Mouse (Mus musculus) common myeloid progenitor, adult 5-6 weeks (primary cell): ENCODE results near the gene Carm1. TPM values are rescaled to one million over a fixed set of nuclear protein-coding genes. Genes with fewer than 3 reads are reported as not detected.
"Not testable (repeated sequence)": the region's sequence is repeated elsewhere in the genome, so short reads cannot be mapped to it uniquely, and the experiment has no call there.

Source experiments
- ATAC-seq: replicated peaks from 2 replicates; pipeline ENCODE4 v1.8.0; 2016; ENCODE audit warnings: low read depth, mild to moderate bottlenecking, moderate TSS enrichment, inconsistent platforms; ENCODE audit not compliant: poor library complexity, severe bottlenecking
- total RNA-seq: library from RNA; stranded (forward); fragments of 200-1000, 187-1606 nt; gene quantifications from 2 replicates; pipeline ENCODE4 v1.2.3, GENCODE M21; 2017

The Carm1 gene
- 26.4 and 50.2 TPM in 2 replicates for total RNA-seq

GRCm38 (mm10) chr9:21546789-21547074 is at the start of gene Carm1:
TSS of gene Carm1 (plus strand) at chr9:21546894.
- ATAC-seq, result no peak

DNA sequence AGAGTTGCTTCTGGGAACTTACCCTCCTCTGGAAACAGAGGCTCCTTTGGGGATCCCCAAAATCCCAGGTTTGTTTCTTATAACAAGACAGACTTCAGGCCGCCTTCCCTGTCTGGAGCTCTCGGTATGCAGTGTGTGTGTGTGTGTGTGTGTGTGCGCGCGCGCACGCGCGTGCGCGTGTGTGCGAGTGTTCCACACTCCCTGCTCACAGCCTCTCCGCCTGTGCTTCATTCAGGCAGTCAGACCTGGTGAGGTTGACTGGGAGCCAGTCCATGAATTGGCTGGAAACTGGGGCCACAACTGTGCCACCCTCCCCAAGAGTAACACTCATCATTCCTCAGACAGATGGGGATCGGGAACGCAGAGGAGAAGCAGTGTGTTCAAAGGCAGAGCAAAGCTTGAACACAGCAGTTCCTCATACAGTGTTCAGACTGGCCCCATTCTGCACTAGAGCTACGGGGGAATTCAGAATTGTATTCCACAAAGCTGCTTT is 49.6 kb upstream of the Carm1 start:
- no peak for ATAC-seq

GRCm38 (mm10) chr9:21497664-21498063 is 49.0 kb upstream of the Carm1 start:
- no peak for ATAC-seq

- no peak for ATAC-seq
Observed at GRCm38 (mm10) chr9:21498284-21498902, 48.3 kb upstream of the Carm1 start.

- ATAC-seq, result no peak
Observed at GRCm38 (mm10) chr9:21503352-21503751, 43.3 kb upstream of the Carm1 start.

DNA sequence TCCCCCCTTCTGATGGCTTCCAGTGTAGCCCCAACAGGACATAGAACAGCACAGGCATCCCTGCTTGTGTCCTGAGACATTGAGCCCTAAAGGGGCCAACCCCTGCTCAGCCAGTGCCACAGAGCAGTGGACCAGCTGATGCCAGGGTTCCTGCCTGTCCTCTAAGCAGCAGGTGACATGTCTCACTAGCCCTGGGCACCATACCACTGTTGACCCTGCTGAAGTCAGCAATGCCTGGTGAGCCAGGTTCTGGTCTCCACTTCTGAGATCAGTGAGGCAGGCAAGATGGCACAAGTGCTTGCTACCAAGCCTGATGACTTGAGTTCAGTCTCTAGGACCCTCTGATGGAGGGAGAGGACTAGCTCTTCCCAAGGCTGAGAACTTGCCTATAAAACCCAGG is 40.9 kb upstream of the Carm1 start:
- no peak for ATAC-seq

DNA sequence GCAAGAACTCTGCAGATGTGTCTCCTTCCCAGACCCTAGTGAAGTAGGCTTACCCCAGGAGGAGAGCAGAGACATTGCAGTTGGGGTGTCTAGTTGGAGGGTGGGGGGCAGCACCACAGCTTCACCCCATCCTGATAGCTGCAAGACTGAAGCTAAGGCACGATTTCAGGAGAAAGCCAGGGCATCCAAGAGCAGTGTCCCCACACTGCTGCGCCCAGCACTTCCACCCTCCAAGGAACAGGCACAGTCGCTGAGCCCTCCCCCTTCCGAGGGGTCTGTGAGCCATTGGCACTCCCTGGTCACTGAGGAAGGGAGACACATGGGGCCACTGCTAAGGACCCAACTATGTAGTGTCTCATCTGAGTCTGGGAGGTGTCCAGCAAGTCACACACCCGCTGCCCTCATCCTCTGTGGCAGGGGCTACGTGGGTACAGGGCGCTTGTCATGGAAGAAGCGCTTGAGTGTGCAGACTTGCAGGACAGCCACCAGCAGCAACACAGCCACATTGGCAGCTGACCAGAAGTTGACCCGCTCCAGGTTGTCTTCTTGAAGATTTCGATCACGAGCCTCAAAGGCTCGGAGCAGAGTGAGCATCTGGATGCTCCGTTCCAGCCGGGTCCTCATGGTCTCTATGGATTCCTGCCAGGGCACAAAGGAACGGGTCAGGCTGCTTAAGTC is 38.8 kb upstream of the Carm1 start:
- ATAC-seq, result no peak

GRCm38 (mm10) chr9:21508871-21509404 is 37.8 kb upstream of the Carm1 start:
- no peak for ATAC-seq

- ATAC-seq, result peak; percentile 91
Observed at GRCm38 (mm10) chr9:21509772-21510688, 36.7 kb upstream of the Carm1 start, which contains the start of gene Tmed1. TSS of gene Tmed1 (minus strand) at chr9:21510252.

GRCm38 (mm10) chr9:21510689-21511015 is 36.0 kb upstream of the Carm1 start:
- ATAC-seq, result no peak; the same call in 1 of the 2 replicates

- no peak for ATAC-seq
Observed at GRCm38 (mm10) chr9:21511052-21511451, 35.6 kb upstream of the Carm1 start.

DNA sequence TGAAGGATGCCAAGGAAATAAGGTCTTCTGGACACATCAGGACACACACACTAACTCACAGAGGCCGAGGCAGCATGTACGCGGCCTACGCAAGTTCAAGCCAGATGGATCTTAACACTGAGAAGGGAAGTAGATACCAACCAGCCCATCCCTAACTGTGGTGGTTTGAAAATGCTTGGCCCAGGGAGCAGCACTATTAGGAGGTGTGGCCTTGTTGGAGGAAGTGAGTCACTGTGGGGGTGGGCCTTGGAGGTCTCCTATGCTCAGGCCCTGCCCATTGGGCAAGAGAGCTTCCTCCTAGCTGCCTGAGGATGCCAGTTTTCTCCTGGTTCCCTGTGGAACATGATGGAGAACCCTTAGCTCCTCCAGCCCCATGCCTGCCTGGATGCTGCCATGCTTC is 33.2 kb upstream of the Carm1 start:
- ATAC-seq, result no peak

- ATAC-seq, result no peak
Observed at GRCm38 (mm10) chr9:21517947-21518495, 28.7 kb upstream of the Carm1 start.

DNA sequence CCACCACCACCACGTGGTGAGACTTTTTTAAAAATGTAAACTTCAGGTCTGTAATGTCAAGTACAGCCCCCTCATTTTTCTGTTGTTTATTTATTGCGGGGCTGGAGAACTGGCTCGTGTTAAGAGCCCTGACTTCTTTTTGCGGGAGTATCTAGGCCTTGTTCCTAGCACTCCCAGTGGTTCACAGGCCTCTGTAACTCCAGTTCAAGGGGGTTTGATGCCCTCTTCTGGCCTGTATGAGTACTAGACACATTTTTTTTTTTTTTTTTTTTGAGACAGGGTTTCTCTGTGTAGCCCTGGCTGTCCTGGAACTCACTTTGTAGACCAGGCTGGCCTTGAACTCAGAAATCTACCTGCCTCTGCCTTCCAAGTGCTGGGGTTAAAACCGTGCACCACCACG is 28.0 kb upstream of the Carm1 start:
- not testable (repeated sequence) for ATAC-seq

GRCm38 (mm10) chr9:21525142-21525936 is 21.4 kb upstream of the Carm1 start:
- ATAC-seq, result peak; percentile 51

DNA sequence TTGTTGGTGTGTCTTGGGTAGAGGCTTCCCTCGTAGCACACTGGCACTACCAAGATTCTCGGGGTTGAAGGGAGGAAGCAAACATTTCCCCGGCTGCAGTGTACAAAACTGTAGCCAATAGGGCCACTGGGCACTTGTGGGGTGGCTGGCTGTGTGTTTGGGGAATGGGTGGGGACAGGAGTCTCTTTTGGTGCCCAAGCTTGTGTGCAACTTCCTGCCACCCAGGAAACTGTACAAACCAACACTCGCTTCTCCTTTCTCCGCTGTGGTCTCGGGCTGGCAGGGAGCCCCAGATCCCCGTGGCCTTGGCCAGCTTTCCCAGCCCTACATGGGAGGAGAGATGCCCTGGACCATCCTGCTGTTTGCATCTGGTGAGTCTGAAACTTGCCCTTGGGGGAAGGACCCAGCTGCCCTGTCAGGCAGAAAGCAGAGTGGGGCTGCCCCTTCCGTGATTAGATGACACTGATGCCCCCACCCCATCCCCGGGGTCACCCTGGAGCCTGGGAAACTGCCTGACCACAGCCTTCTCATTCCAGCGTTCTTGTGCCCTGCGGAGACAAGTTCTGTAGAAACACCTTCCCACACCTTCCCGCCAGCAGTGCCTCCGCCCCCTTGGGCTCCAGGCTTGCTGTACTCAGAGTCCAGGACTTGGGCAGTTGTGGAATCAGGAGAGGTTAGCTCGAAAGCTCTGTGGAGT is 20.6 kb upstream of the Carm1 start, which contains the start of gene AB124611:
TSS of gene AB124611 (plus strand) at position 240 of the 697 bp plus-strand sequence.
- peak; percentile 60 for ATAC-seq

- ATAC-seq, result no peak
Observed at GRCm38 (mm10) chr9:21526634-21526944, 20.1 kb upstream of the Carm1 start.

GRCm38 (mm10) chr9:21527100-21527801 is 19.4 kb upstream of the Carm1 start:
- no peak for ATAC-seq
